Mouse (Mus musculus) small intestine, adult 2 months (tissue): ENCODE results near the gene Asic2.
"Not testable (repeated sequence)": the region's sequence is repeated elsewhere in the genome, so short reads cannot be mapped to it uniquely, and the experiment has no call there.

Source experiments
- CTCF ChIP-seq: fragments of 200-500 bp; IDR thresholded peaks from 2 replicates; pipeline ENCODE4 v1.5.1; 2012; ENCODE audit warnings: low read depth, mild to moderate bottlenecking, control low read depth, inconsistent platforms, low read length, moderate library complexity, mixed read lengths; ENCODE audit not compliant: insufficient replicate concordance, insufficient read length; ENCODE audit errors: extremely low read depth
- POLR2A ChIP-seq: fragments of 200-500 bp; IDR thresholded peaks from 2 replicates; pipeline ENCODE4 v1.6.1; 2012; ENCODE audit warnings: low read depth, mild to moderate bottlenecking, control low read depth, inconsistent platforms, low read length, moderate library complexity

DNA sequence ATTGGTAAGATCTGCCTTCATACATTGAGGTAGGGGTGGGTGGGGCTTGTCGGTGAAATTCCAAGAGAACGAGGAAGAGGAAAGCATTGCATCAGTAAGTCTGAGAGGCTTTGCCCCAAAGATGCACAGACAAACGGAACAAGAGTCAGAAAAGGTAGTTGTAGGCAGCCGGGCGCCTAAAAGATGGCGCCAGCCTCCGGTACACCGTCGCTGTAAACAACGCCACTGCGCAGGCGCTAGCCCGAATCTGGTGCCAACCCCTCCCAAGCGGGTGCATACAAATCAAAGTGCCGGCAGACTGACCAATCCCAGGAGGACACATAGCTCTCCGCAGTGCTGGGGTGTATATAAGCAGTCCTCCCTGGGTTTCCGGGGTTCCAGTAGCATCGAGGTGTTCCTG, 727.1 kb downstream of the Asic2 start:
- TF ChIP-seq CTCF, POLR2A: not testable (repeated sequence)
